In the genomic region with DNA sequence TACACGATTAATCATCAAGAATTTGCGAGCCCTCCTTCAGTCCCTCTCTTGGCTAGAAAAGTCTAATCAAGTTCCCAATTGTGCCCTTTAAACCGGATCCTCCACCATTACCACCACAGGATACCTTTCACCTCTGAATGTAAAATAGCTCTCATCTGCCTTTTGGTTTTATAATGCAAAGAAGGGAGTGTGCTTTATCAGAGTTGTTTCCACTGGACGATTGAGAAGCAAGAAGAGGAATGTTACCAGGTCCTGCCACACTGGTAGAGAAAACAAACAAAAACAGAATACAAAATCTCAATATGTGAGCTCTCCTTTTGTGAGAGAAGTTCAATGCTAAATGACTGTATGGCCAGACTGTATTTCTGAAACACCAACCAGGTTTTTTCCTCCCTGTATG, we compare ENCODE assay signal across 16 mouse cellular contexts.
DNase-seq lines count a peak whose midpoint lies in the region.
"Had no signal": no experiment of that assay in that cellular context is flagged by ENCODE, and none has a peak within 500 bp of the region (broad histone marks: within the 10 kb centered on the region; RNA-seq: fewer than 3 reads in every experiment).

No protein-coding gene starts in this region.

- intact Hi-C loops in heart, postnatal 10 days (cut with DNase I), result no loop called here

- DNase-seq in heart, adult 11 months, result peak; percentile 5
- DNase-seq in heart, postnatal 10 days, result no peak
- DNase-seq in ES-CJ7 (ENCODE audit: low read depth, low spot score) (peak; percentile 75), R1 (ENCODE audit: low read depth, low spot score) (peak; percentile 94)
- no peak for DNase-seq in embryo, embryonic 9.5 days (ENCODE audit: extremely low spot score)
- DNase-seq in cerebellum, adult 11-12 months, result no peak
- DNase-seq: adrenal gland, postnatal 10 days; adrenal gland, postnatal 25 days; B cell, adult 2 months; cerebellum, adult 11 months; cerebellum, adult 2 months; cerebellum, adult 9-10 months; cerebellum, postnatal 14 days; cerebellum, postnatal 36 days; embryo, embryonic 11 days; forebrain, postnatal 0 days had no signal

Comparison
In these comparisons a context has a peak if more than half of its experiments do, and no peak if none do; other contexts are left out.
1. DNase-seq: peak in heart, adult 11 months (single experiment), ES-CJ7 (single experiment) and R1 (single experiment); none in heart, postnatal 10 days (0 of 2), embryo, embryonic 9.5 days (single experiment) and cerebellum, adult 11-12 months (single experiment).